Mouse (Mus musculus): ENCODE data around the gene Ly6g5b. TPM values are rescaled to one million over a fixed set of nuclear protein-coding genes. Genes with fewer than 3 reads are reported as not detected.

The Ly6g5b gene
- polyA plus RNA-seq, 1 experiment from 2014 or later = 0.81 TPM

- no peak for ATAC-seq
- H3K9ac ChIP-seq = no peak overlapping the region
- WGBS (ENCODE audit: insufficient replicate concordance) = 67% methylated on average over 17 of the region's 17 CpGs
- H3K4me2 ChIP-seq = no peak overlapping the region
- peaks cover 67% of the 10 kb centered on the region for H3K27me3 ChIP-seq (replicated peaks)
- H3K27ac ChIP-seq = no peak overlapping the region
- H3K36me3 ChIP-seq = no peaks in the 10 kb centered on the region
- H3K4me1 ChIP-seq = peaks cover 28% of the 10 kb centered on the region
- H3K9me3 ChIP-seq (replicated peaks) = no peaks in the 10 kb centered on the region
- no peak overlapping the region for H3K4me3 ChIP-seq
These were observed 46.9 kb downstream of the Ly6g5b start for GRCm38 (mm10) chr17:35068213-35068914.

GRCm38 (mm10) chr17:35066084-35066483, 49.1 kb downstream of the Ly6g5b start, which contains the start of gene Mpig6b:
Mpig6b (minus strand) TSS chr17:35066184.
- Histone ChIP-seq H3K9ac (peak within 1 kb of the TSS; percentile 44), H3K27me3 (replicated peaks) (peaks cover 77% of the 10 kb centered on the region), H3K4me2 (peak within 1 kb of the TSS; percentile 76), H3K9me3 (replicated peaks) (no peaks in the 10 kb centered on the region), H3K4me1 (peaks cover 35% of the 10 kb centered on the region), H3K4me3 (peak within 1 kb of the TSS; percentile 50), H3K27ac (no peak within 1 kb of the TSS; the same call in 1 of the 2 replicates), H3K36me3 (peaks cover 7% of the 10 kb centered on the region; the same call in 1 of the 2 replicates)
- 34% methylated on average over 10 of the region's 10 CpGs for whole genome bisulfite sequencing (ENCODE audit: insufficient replicate concordance)
- no peak for ATAC-seq

GRCm38 (mm10) chr17:35064951-35065947, 50.0 kb downstream of the Ly6g5b start, which contains the start of gene Ly6g6c:
Ly6g6c (plus strand) TSS chr17:35065388.
- Histone ChIP-seq H3K4me1 (peaks cover 43% of the 10 kb centered on the region), H3K4me2 (peak within 1 kb of the TSS; percentile 76), H3K27ac (no peak within 1 kb of the TSS; the same call in 1 of the 2 replicates), H3K9me3 (replicated peaks) (no peaks in the 10 kb centered on the region), H3K4me3 (peak within 1 kb of the TSS; percentile 50), H3K36me3 (peaks cover 12% of the 10 kb centered on the region; the same call in 1 of the 2 replicates), H3K9ac (peak within 1 kb of the TSS; percentile 44), H3K27me3 (replicated peaks) (peaks cover 78% of the 10 kb centered on the region)
- 2% methylated on average over 48 of the region's 48 CpGs for WGBS (ENCODE audit: insufficient replicate concordance)
- ATAC-seq = peak; percentile 39

GRCm38 (mm10) chr17:35064378-35064877, 50.8 kb downstream of the Ly6g5b start:
- Histone ChIP-seq H3K4me2 (peak overlapping the region; percentile 76), H3K36me3 (peaks cover 12% of the 10 kb centered on the region; the same call in 1 of the 2 replicates), H3K27ac (no peak overlapping the region), H3K4me1 (peaks cover 52% of the 10 kb centered on the region), H3K9ac (no peak overlapping the region), H3K9me3 (replicated peaks) (no peaks in the 10 kb centered on the region), H3K4me3 (peak overlapping the region; percentile 50), H3K27me3 (replicated peaks) (peaks cover 77% of the 10 kb centered on the region)
- WGBS (ENCODE audit: insufficient replicate concordance) = 19% methylated on average over 10 of the region's 10 CpGs
- no peak for ATAC-seq

Other genes with a start within 250 kb of the Ly6g5b start
- 1.8 and 1.9 TPM in 2 replicates for gene Zbtb12, start 235.9 kb downstream of the Ly6g5b start, polyA plus RNA-seq (2016; fragmentation: Nextera tagmentation; extraction: Ambion mirVana)
- gene Gm20547, start 233.4 kb downstream of the Ly6g5b start, polyA plus RNA-seq (2016; fragmentation: Nextera tagmentation; extraction: Ambion mirVana) = not detected in 2 replicates
- gene C2, start 217.2 kb downstream of the Ly6g5b start, polyA plus RNA-seq (2016; fragmentation: Nextera tagmentation; extraction: Ambion mirVana) = 7.9 and 8.2 TPM in 2 replicates
- gene Ehmt2, start 217.0 kb downstream of the Ly6g5b start, polyA plus RNA-seq (2016; fragmentation: Nextera tagmentation; extraction: Ambion mirVana) = 27.1 and 32.8 TPM in 2 replicates
- gene Slc44a4, start 201.0 kb downstream of the Ly6g5b start, polyA plus RNA-seq (2016; fragmentation: Nextera tagmentation; extraction: Ambion mirVana) = 0.75 and 0.79 TPM in 2 replicates
- gene Neu1, start 184.2 kb downstream of the Ly6g5b start, polyA plus RNA-seq (2016; fragmentation: Nextera tagmentation; extraction: Ambion mirVana) = 16.9 and 17.3 TPM in 2 replicates
- 0.11 and 0.21 TPM in 2 replicates for gene Hspa1b, start 156.2 kb downstream of the Ly6g5b start, polyA plus RNA-seq (2016; fragmentation: Nextera tagmentation; extraction: Ambion mirVana)
- 0.73 TPM in 1 of 2 replicates, not detected in the other for gene Gm20481, start 145.5 kb downstream of the Ly6g5b start, polyA plus RNA-seq (2016; fragmentation: Nextera tagmentation; extraction: Ambion mirVana)
- 2.8 and 5.0 TPM in 2 replicates for gene Hspa1a, start 143.3 kb downstream of the Ly6g5b start, polyA plus RNA-seq (2016; fragmentation: Nextera tagmentation; extraction: Ambion mirVana)
- 0.38 and 0.49 TPM in 2 replicates for gene Hspa1l, start 142.7 kb downstream of the Ly6g5b start, polyA plus RNA-seq (2016; fragmentation: Nextera tagmentation; extraction: Ambion mirVana)
- gene Lsm2, start 133.6 kb downstream of the Ly6g5b start, polyA plus RNA-seq (2016; fragmentation: Nextera tagmentation; extraction: Ambion mirVana) = 202 and 215 TPM in 2 replicates
- gene Vars, start 114.4 kb downstream of the Ly6g5b start, polyA plus RNA-seq (2016; fragmentation: Nextera tagmentation; extraction: Ambion mirVana) = 208 and 211 TPM in 2 replicates
- gene Vwa7, start 98.8 kb downstream of the Ly6g5b start, polyA plus RNA-seq (2016; fragmentation: Nextera tagmentation; extraction: Ambion mirVana) = 0.10 and 0.15 TPM in 2 replicates
- 2.8 and 3.4 TPM in 2 replicates for gene Sapcd1, start 87.4 kb downstream of the Ly6g5b start, polyA plus RNA-seq (2016; fragmentation: Nextera tagmentation; extraction: Ambion mirVana)
- gene Msh5, start 68.7 kb downstream of the Ly6g5b start, polyA plus RNA-seq (2016; fragmentation: Nextera tagmentation; extraction: Ambion mirVana) = 4.0 and 4.8 TPM in 2 replicates
- gene Clic1, start 65.5 kb downstream of the Ly6g5b start, polyA plus RNA-seq (2016; fragmentation: Nextera tagmentation; extraction: Ambion mirVana) = 160 and 162 TPM in 2 replicates
- gene Ddah2, start 56.4 kb downstream of the Ly6g5b start, polyA plus RNA-seq (2016; fragmentation: Nextera tagmentation; extraction: Ambion mirVana) = 49.0 and 49.1 TPM in 2 replicates
- gene Ly6g6c, start 50.0 kb downstream of the Ly6g5b start, polyA plus RNA-seq (2016; fragmentation: Nextera tagmentation; extraction: Ambion mirVana) = 0.41 and 0.44 TPM in 2 replicates
- gene Mpig6b, start 49.2 kb downstream of the Ly6g5b start, polyA plus RNA-seq (2016; fragmentation: Nextera tagmentation; extraction: Ambion mirVana) = 7.3 and 8.7 TPM in 2 replicates
- 0.23 TPM in 1 of 2 replicates, not detected in the other for gene Ly6g6e, start 38.5 kb downstream of the Ly6g5b start, polyA plus RNA-seq (2016; fragmentation: Nextera tagmentation; extraction: Ambion mirVana)
- gene Ly6g6d, start 37.4 kb downstream of the Ly6g5b start, polyA plus RNA-seq (2016; fragmentation: Nextera tagmentation; extraction: Ambion mirVana) = 0.36 and 0.53 TPM in 2 replicates
- gene Ly6g6f, start 29.8 kb downstream of the Ly6g5b start, polyA plus RNA-seq (2016; fragmentation: Nextera tagmentation; extraction: Ambion mirVana) = 10.2 and 10.5 TPM in 2 replicates
- gene Abhd16a, start 26.2 kb downstream of the Ly6g5b start, polyA plus RNA-seq (2016; fragmentation: Nextera tagmentation; extraction: Ambion mirVana) = 60.2 and 61.1 TPM in 2 replicates
- gene Ly6g5c, start 7.1 kb downstream of the Ly6g5b start, polyA plus RNA-seq (2016; fragmentation: Nextera tagmentation; extraction: Ambion mirVana) = not detected in 2 replicates
- gene Gpank1, start 6.0 kb upstream of the Ly6g5b start, polyA plus RNA-seq (2016; fragmentation: Nextera tagmentation; extraction: Ambion mirVana) = 16.5 and 19.6 TPM in 2 replicates
- 187 and 192 TPM in 2 replicates for gene Csnk2b, start 6.6 kb upstream of the Ly6g5b start, polyA plus RNA-seq (2016; fragmentation: Nextera tagmentation; extraction: Ambion mirVana)
- gene D17H6S53E, start 10.9 kb upstream of the Ly6g5b start, polyA plus RNA-seq (2016; fragmentation: Nextera tagmentation; extraction: Ambion mirVana) = 3.7 and 4.3 TPM in 2 replicates
- 482 and 508 TPM in 2 replicates for gene Apom, start 16.6 kb upstream of the Ly6g5b start, polyA plus RNA-seq (2016; fragmentation: Nextera tagmentation; extraction: Ambion mirVana)
- gene Bag6, start 19.8 kb upstream of the Ly6g5b start, polyA plus RNA-seq (2016; fragmentation: Nextera tagmentation; extraction: Ambion mirVana) = 29.1 and 35.5 TPM in 2 replicates
- 83.0 and 86.8 TPM in 2 replicates for gene Prrc2a, start 49.5 kb upstream of the Ly6g5b start, polyA plus RNA-seq (2016; fragmentation: Nextera tagmentation; extraction: Ambion mirVana)
- 10.5 and 11.6 TPM in 2 replicates for gene Aif1, start 60.6 kb upstream of the Ly6g5b start, polyA plus RNA-seq (2016; fragmentation: Nextera tagmentation; extraction: Ambion mirVana)
- 20.8 and 23.7 TPM in 2 replicates for gene Lst1, start 73.0 kb upstream of the Ly6g5b start, polyA plus RNA-seq (2016; fragmentation: Nextera tagmentation; extraction: Ambion mirVana)
- 1.2 and 1.3 TPM in 2 replicates for gene Ltb, start 79.0 kb upstream of the Ly6g5b start, polyA plus RNA-seq (2016; fragmentation: Nextera tagmentation; extraction: Ambion mirVana)
- gene Tnf, start 86.6 kb upstream of the Ly6g5b start, polyA plus RNA-seq (2016; fragmentation: Nextera tagmentation; extraction: Ambion mirVana) = 0.33 and 0.36 TPM in 2 replicates
- gene Lta, start 89.9 kb upstream of the Ly6g5b start, polyA plus RNA-seq (2016; fragmentation: Nextera tagmentation; extraction: Ambion mirVana) = 0.12 TPM in 1 of 2 replicates, not detected in the other
- 0.42 TPM in 1 of 2 replicates, not detected in the other for gene Gm16181, start 105.4 kb upstream of the Ly6g5b start, polyA plus RNA-seq (2016; fragmentation: Nextera tagmentation; extraction: Ambion mirVana)
- 1.3 and 1.8 TPM in 2 replicates for gene Atp6v1g2, start 118.2 kb upstream of the Ly6g5b start, polyA plus RNA-seq (2016; fragmentation: Nextera tagmentation; extraction: Ambion mirVana)
- 5.7 and 6.4 TPM in 2 replicates for gene Nfkbil1, start 120.4 kb upstream of the Ly6g5b start, polyA plus RNA-seq (2016; fragmentation: Nextera tagmentation; extraction: Ambion mirVana)
- 258 and 267 TPM in 2 replicates for gene Ddx39b, start 126.3 kb upstream of the Ly6g5b start, polyA plus RNA-seq (2016; fragmentation: Nextera tagmentation; extraction: Ambion mirVana)
- gene H2-D1, start 147.3 kb upstream of the Ly6g5b start, polyA plus RNA-seq (2016; fragmentation: Nextera tagmentation; extraction: Ambion mirVana) = 66.8 and 72.5 TPM in 2 replicates
- 0.93 and 1.0 TPM in 2 replicates for gene H2-Q1, start 205.0 kb upstream of the Ly6g5b start, polyA plus RNA-seq (2016; fragmentation: Nextera tagmentation; extraction: Ambion mirVana)
- 0.72 and 0.85 TPM in 2 replicates for gene H2-Q2, start 226.8 kb upstream of the Ly6g5b start, polyA plus RNA-seq (2016; fragmentation: Nextera tagmentation; extraction: Ambion mirVana)